Mouse (Mus musculus) activated CD4-positive, CD25-positive, alpha-beta regulatory T cell, adult 4 months (primary cell): Measurements from ENCODE around the gene Ccdc34. TPM values are rescaled to one million over a fixed set of nuclear protein-coding genes. Genes with fewer than 3 reads are reported as not detected.
A peak's percentile ranks its signal among the peaks of the same experiment; 100 is the strongest.

Source experiments
- ATAC-seq: one replicate; pipeline ENCODE4 v1.8.0; 2017
- polyA plus RNA-seq, 2 experiments: library from polyadenylated mRNA; unstranded; fragments of 100-300 nt; shearing (Covaris generic); gene quantifications; one replicate each; pipeline ENCODE4 v1.2.1; 2017

Gene Ccdc34
- polyA plus RNA-seq: 1 to 10 TPM; 8.5 to 9.7 TPM

- ATAC-seq: peak; percentile 96
These were observed at the start of gene Ccdc34 for GRCm38 (mm10) chr2:110017616-110018505. Gene Ccdc34 (plus strand): TSS chr2:110017817.

- no peak for ATAC-seq
These were observed 48.2 kb upstream of the Ccdc34 start for GRCm38 (mm10) chr2:109969381-109969780.

- no peak for ATAC-seq
These were observed 47.6 kb upstream of the Ccdc34 start for GRCm38 (mm10) chr2:109969926-109970532.

- no peak for ATAC-seq
These were observed 46.7 kb upstream of the Ccdc34 start for GRCm38 (mm10) chr2:109970744-109971410.

- no peak for ATAC-seq
These were observed 45.3 kb upstream of the Ccdc34 start for GRCm38 (mm10) chr2:109972310-109972709.

- ATAC-seq: no peak
These were observed 44.7 kb upstream of the Ccdc34 start for GRCm38 (mm10) chr2:109972922-109973321.

GRCm38 (mm10) chr2:109974807-109975206 is 42.8 kb upstream of the Ccdc34 start:
- ATAC-seq: no peak

GRCm38 (mm10) chr2:109976181-109976580 is 41.4 kb upstream of the Ccdc34 start:
- ATAC-seq: no peak

- ATAC-seq: no peak
These were observed 40.3 kb upstream of the Ccdc34 start for GRCm38 (mm10) chr2:109977322-109977721.

GRCm38 (mm10) chr2:109979209-109979608 is 38.4 kb upstream of the Ccdc34 start:
- no peak for ATAC-seq

GRCm38 (mm10) chr2:109983435-109983834 is 34.2 kb upstream of the Ccdc34 start:
- no peak for ATAC-seq

GRCm38 (mm10) chr2:109984930-109985329 is 32.7 kb upstream of the Ccdc34 start:
- no peak for ATAC-seq

GRCm38 (mm10) chr2:109985560-109985959 is 32.1 kb upstream of the Ccdc34 start:
- ATAC-seq: no peak

GRCm38 (mm10) chr2:109986036-109986785 is 31.4 kb upstream of the Ccdc34 start:
- ATAC-seq: no peak

GRCm38 (mm10) chr2:109987946-109988345 is 29.7 kb upstream of the Ccdc34 start:
- ATAC-seq: no peak

GRCm38 (mm10) chr2:109989196-109989595 is 28.4 kb upstream of the Ccdc34 start:
- ATAC-seq: no peak

GRCm38 (mm10) chr2:109989679-109990473 is 27.7 kb upstream of the Ccdc34 start:
- no peak for ATAC-seq

- ATAC-seq: no peak
These were observed 25.9 kb upstream of the Ccdc34 start for GRCm38 (mm10) chr2:109991754-109992153.

GRCm38 (mm10) chr2:109992448-109993073 is 25.1 kb upstream of the Ccdc34 start:
- no peak for ATAC-seq

GRCm38 (mm10) chr2:109993404-109993803 is 24.2 kb upstream of the Ccdc34 start:
- no peak for ATAC-seq

GRCm38 (mm10) chr2:109995061-109995460 is 22.6 kb upstream of the Ccdc34 start:
- no peak for ATAC-seq
